Mouse (Mus musculus): ENCODE measurements around the gene Mtch1. TPM values are rescaled to one million over a fixed set of nuclear protein-coding genes. Genes with fewer than 3 reads are reported as not detected.
A peak's percentile ranks its signal among the peaks of the same experiment; 100 is the strongest.
"Not testable (repeated sequence)": the region's sequence is repeated elsewhere in the genome, so short reads cannot be mapped to it uniquely, and the experiment has no call there.

Mtch1 gene
- polyA plus RNA-seq, 1 experiment from 2014 or later = 31.7 TPM

DNA sequence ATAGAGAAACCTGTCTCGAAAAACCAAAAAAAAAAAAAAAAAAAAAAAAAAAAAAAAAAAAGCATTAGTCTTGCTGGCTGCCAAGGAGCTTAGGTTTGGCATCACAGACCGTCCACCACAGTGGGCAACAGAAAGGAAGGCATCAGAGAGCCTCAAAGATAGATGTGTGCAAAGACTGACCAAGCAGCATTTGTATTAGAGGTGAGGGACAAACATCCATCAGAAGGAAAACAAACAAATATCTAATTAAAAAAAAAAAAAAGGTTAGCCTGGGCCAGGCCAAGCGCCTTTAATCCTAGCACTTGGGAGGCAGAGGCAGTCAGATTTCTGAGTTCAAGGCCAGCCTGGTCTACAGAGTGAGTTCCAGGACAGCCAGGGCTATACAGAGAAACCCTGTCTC is 30.4 kb downstream of the Mtch1 start, which contains the start of gene Pi16:
Gene Pi16 (plus strand): TSS at position 301 of the 400 bp plus-strand sequence.
- not testable (repeated sequence) for H3K9me3 ChIP-seq (ENCODE audit: control insufficient read depth, low read length); H3K9ac ChIP-seq (ENCODE audit: low read depth, low read length); ATAC-seq; H3K4me3 ChIP-seq (ENCODE audit: low read length); H3K36me3 ChIP-seq (ENCODE audit: control insufficient read depth, insufficient read depth, low read length); H3K4me1 ChIP-seq (ENCODE audit: control insufficient read depth, insufficient read depth, low read length); H3K4me2 ChIP-seq (ENCODE audit: low read depth, low read length); H3K27ac ChIP-seq (ENCODE audit: low read length)
- WGBS = 80% methylated on average over 3 of the region's 3 CpGs
- peaks cover 12% of the 10 kb centered on the region for H3K27me3 ChIP-seq (replicated peaks; ENCODE audit: control insufficient read depth, insufficient read depth, low read length)

DNA sequence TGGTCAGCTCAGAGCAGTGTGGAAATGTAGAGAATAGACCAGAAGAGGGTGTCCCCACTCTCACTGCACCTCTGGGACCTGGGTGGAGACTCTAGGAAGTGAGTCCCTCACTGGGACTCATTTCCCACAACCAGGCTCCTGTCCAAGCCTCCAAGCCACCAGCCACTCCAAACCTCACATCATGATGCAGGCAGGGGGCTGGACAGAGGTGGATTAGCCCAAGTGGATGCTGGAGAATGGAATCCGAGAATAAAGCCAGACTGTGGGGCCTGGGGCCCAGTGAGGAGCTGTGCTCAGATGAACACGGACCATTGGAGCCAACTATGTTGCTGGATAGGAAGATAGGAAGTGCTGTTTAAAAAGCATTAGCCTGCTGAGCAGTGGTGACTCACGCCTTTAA is 30.8 kb downstream of the Mtch1 start:
- no peak overlapping the region for H3K4me2 ChIP-seq (ENCODE audit: low read depth, low read length)
- H3K36me3 ChIP-seq (ENCODE audit: control insufficient read depth, insufficient read depth, low read length) = no peaks in the 10 kb centered on the region
- no peak for ATAC-seq
- H3K4me3 ChIP-seq (ENCODE audit: low read length) = no peak overlapping the region
- 70% methylated on average over 3 of the region's 3 CpGs for WGBS
- H3K27me3 ChIP-seq (replicated peaks; ENCODE audit: control insufficient read depth, insufficient read depth, low read length) = peaks cover 7% of the 10 kb centered on the region
- no peak overlapping the region for H3K27ac ChIP-seq (ENCODE audit: low read length)
- H3K9me3 ChIP-seq (ENCODE audit: control insufficient read depth, low read length) = no peaks in the 10 kb centered on the region; the same call in 1 of the 2 replicates
- H3K9ac ChIP-seq (ENCODE audit: low read depth, low read length) = no peak overlapping the region
- H3K4me1 ChIP-seq (ENCODE audit: control insufficient read depth, insufficient read depth, low read length) = peaks cover 4% of the 10 kb centered on the region; the same call in 1 of the 2 replicates

DNA sequence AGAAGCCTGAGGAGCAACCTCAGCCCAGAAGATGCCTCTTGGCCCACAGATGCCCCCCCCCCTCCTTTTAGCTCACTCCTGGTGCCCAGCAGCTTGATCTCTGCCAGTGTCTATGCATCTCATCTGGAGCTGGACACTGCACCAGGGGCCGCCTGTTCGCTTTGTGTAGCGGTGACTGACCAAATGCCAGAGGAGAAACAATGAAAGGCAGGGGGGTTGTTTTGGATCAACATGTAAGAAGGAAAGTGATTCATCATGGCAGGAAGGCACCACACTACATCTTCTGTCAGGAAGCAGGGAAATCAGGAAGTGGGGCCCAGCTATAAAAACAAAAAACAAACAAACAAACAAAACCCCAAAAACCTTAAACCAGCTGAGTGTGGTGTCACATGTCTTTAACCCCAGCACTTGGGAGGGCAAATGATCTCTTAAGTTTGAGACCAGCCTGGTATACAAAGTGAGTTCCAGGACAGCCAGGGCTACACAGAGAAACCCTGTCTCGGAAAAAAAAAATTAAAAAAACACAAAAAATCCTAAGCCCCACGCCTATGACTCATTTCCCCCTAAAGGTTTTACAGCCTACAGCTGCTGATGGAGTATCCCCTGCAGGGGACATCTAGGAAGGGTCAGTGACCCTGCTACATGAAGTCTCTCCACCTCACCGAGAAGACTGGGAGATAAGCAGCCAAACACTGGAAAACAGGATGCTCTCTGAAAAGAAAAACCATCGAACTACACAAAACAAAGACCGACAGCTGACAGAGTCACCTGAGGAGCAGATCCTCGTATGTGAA is 31.9 kb downstream of the Mtch1 start:
- 49% methylated on average over 9 of the region's 9 CpGs for WGBS
- Histone ChIP-seq H3K9me3 (ENCODE audit: control insufficient read depth, low read length) (no peaks in the 10 kb centered on the region; the same call in 1 of the 2 replicates), H3K4me1 (ENCODE audit: control insufficient read depth, insufficient read depth, low read length) (peaks cover 4% of the 10 kb centered on the region; the same call in 1 of the 2 replicates), H3K27ac (ENCODE audit: low read length) (no peak overlapping the region), H3K9ac (ENCODE audit: low read depth, low read length) (no peak overlapping the region), H3K36me3 (ENCODE audit: control insufficient read depth, insufficient read depth, low read length) (no peaks in the 10 kb centered on the region), H3K4me2 (ENCODE audit: low read depth, low read length) (no peak overlapping the region), H3K27me3 (replicated peaks; ENCODE audit: control insufficient read depth, insufficient read depth, low read length) (no peaks in the 10 kb centered on the region; the same call in 1 of the 2 replicates), H3K4me3 (ENCODE audit: low read length) (no peak overlapping the region)
- ATAC-seq = no peak

DNA sequence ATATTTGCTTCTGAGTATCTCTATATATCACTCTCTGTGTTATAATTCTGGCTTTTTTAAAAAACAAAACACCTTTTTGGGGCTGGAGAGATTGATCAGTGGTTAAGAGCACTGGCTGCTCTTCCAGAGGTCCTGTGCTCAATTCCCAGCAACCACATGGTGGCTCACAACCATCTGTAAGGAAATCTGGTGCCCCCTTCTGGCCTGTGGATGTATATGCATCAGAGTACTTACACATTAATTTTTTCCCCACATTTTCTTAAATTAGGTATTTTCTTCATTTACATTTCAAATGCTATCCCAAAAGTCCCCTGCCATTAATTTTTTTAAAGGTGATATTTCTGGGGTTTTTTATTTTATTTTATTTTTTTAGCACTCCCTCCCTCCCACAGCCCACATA is 34.4 kb downstream of the Mtch1 start:
- H3K4me2 ChIP-seq (ENCODE audit: low read depth, low read length) = no peak overlapping the region
- H3K36me3 ChIP-seq (ENCODE audit: control insufficient read depth, insufficient read depth, low read length) = no peaks in the 10 kb centered on the region
- no peaks in the 10 kb centered on the region; the same call in 1 of the 2 replicates for H3K4me1 ChIP-seq (ENCODE audit: control insufficient read depth, insufficient read depth, low read length)
- no peak overlapping the region for H3K27ac ChIP-seq (ENCODE audit: low read length)
- H3K9me3 ChIP-seq (ENCODE audit: control insufficient read depth, low read length) = no peaks in the 10 kb centered on the region; the same call in 1 of the 2 replicates
- H3K9ac ChIP-seq (ENCODE audit: low read depth, low read length) = no peak overlapping the region
- no peaks in the 10 kb centered on the region for H3K27me3 ChIP-seq (replicated peaks; ENCODE audit: control insufficient read depth, insufficient read depth, low read length)
- H3K4me3 ChIP-seq (ENCODE audit: low read length) = no peak overlapping the region
- no peak for ATAC-seq

DNA sequence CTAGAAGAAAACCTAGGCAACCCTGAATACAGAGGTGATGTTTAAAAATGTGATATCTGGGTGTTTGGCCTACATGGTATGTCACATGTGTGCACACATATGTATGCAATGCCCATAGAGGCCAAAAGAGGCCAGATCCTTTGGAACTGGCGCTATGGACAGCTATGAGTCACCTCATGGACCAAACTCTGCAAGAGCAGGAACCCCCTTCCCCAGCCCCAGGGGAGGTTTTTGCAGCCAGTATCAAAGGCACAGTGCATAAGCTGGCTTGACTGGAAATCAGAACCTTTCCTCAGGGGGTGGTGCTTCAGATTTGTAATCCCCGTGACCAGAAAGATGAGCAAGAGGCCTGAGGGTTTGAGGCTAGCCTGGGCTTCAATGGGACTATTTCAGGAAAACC is 35.7 kb downstream of the Mtch1 start:
- ATAC-seq = no peak
- H3K36me3 ChIP-seq (ENCODE audit: control insufficient read depth, insufficient read depth, low read length) = no peaks in the 10 kb centered on the region
- no peak overlapping the region for H3K27ac ChIP-seq (ENCODE audit: low read length)
- no peak overlapping the region for H3K9ac ChIP-seq (ENCODE audit: low read depth, low read length)
- H3K27me3 ChIP-seq (replicated peaks; ENCODE audit: control insufficient read depth, insufficient read depth, low read length) = no peaks in the 10 kb centered on the region
- H3K4me3 ChIP-seq (ENCODE audit: low read length) = no peak overlapping the region
- WGBS = 100% methylated on average over 2 of the region's 2 CpGs
- H3K4me1 ChIP-seq (ENCODE audit: control insufficient read depth, insufficient read depth, low read length) = no peaks in the 10 kb centered on the region; the same call in 1 of the 2 replicates
- H3K9me3 ChIP-seq (ENCODE audit: control insufficient read depth, low read length) = no peaks in the 10 kb centered on the region; the same call in 1 of the 2 replicates
- H3K4me2 ChIP-seq (ENCODE audit: low read depth, low read length) = no peak overlapping the region

DNA sequence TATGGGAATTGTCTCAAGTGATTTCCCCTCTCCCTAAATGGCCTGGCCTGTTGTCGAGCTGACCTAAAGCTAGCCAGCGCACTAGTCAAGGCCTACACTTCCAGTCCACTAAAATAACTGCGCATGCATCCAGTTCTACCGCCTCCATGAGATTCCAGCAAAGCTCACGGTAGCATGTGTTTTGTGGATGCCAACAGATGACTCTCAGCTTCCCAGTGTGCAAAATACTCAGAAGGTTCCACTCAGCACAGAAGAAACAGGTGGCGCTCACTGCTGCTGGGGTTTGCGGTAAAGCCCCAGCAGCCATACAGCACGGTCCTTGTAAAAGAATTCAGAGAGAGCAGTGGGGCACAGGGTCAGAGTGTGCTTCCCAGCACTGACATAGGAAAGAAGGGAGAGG is 36.1 kb downstream of the Mtch1 start:
- no peak for ATAC-seq
- WGBS = 86% methylated on average over 8 of the region's 8 CpGs

DNA sequence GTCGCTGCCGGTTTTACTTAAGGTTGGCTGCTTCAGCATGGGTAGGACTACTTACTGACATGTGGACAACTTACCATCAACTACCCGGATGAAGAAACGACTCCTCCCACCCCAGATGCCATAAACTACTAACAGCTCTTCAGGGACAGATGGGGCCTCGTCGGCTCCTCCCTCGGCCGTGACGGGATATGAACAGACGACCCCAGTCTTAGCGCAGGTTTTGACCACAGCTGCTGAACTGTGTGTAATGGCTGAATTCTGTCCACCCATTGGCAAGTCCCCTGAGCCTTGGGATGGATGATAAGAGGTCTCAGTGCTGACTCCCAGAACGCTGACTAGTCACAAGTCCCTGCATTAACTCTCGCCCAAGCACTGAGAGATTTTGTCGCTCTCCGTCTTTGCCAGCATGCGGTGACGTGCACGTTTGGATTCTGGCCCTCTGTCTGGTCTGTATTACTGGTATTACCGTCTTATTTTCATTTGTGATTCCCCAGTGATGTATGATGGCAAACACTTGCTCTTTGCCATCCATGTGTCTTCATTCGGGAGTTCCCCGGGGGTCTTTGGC is 37.6 kb downstream of the Mtch1 start:
- H3K36me3 ChIP-seq (ENCODE audit: control insufficient read depth, insufficient read depth, low read length) = no peaks in the 10 kb centered on the region
- no peak overlapping the region for H3K4me3 ChIP-seq (ENCODE audit: low read length)
- H3K4me1 ChIP-seq (ENCODE audit: control insufficient read depth, insufficient read depth, low read length) = peaks cover 6% of the 10 kb centered on the region
- ATAC-seq = no peak
- H3K9ac ChIP-seq (ENCODE audit: low read depth, low read length) = no peak overlapping the region
- no peaks in the 10 kb centered on the region for H3K27me3 ChIP-seq (replicated peaks; ENCODE audit: control insufficient read depth, insufficient read depth, low read length)
- H3K9me3 ChIP-seq (ENCODE audit: control insufficient read depth, low read length) = no peaks in the 10 kb centered on the region; the same call in 1 of the 2 replicates
- no peak overlapping the region for H3K27ac ChIP-seq (ENCODE audit: low read length)
- WGBS = 80% methylated on average over 21 of the region's 21 CpGs
- no peak overlapping the region for H3K4me2 ChIP-seq (ENCODE audit: low read depth, low read length)

More for the DNA sequence above, 36.1 kb downstream of the Mtch1 start:
- Histone ChIP-seq H3K4me2 (ENCODE audit: low read depth, low read length) (no peak overlapping the region), H3K4me1 (ENCODE audit: control insufficient read depth, insufficient read depth, low read length) (no peaks in the 10 kb centered on the region; the same call in 1 of the 2 replicates), H3K27me3 (replicated peaks; ENCODE audit: control insufficient read depth, insufficient read depth, low read length) (no peaks in the 10 kb centered on the region), H3K27ac (ENCODE audit: low read length) (no peak overlapping the region), H3K4me3 (ENCODE audit: low read length) (no peak overlapping the region), H3K9ac (ENCODE audit: low read depth, low read length) (no peak overlapping the region), H3K36me3 (ENCODE audit: control insufficient read depth, insufficient read depth, low read length) (no peaks in the 10 kb centered on the region), H3K9me3 (ENCODE audit: control insufficient read depth, low read length) (no peaks in the 10 kb centered on the region; the same call in 1 of the 2 replicates)

DNA sequence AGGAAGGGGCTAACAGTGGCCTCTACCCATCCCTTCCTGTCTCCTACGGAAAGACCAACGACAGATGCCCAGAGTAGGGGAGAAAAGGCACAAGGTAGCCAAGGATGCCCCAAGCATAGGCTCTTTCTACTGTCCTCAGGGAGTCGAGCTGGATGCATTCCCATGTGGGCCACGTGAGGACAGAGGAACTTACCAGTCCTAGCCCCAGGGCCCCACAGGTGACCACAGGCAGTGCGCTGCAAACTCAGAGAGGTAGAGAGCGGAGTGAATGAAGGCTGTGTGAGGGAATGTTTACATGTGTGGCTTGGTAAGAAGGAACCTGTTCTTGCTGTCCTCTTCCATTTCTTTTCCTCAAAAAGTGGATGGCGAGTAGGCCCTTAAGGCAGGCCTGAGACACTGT is 41.9 kb downstream of the Mtch1 start:
- Histone ChIP-seq H3K4me3 (ENCODE audit: low read length) (no peak overlapping the region), H3K4me1 (ENCODE audit: control insufficient read depth, insufficient read depth, low read length) (peaks cover 12% of the 10 kb centered on the region), H3K36me3 (ENCODE audit: control insufficient read depth, insufficient read depth, low read length) (no peaks in the 10 kb centered on the region), H3K27ac (ENCODE audit: low read length) (no peak overlapping the region), H3K27me3 (replicated peaks; ENCODE audit: control insufficient read depth, insufficient read depth, low read length) (no peaks in the 10 kb centered on the region), H3K4me2 (ENCODE audit: low read depth, low read length) (no peak overlapping the region), H3K9ac (ENCODE audit: low read depth, low read length) (no peak overlapping the region), H3K9me3 (ENCODE audit: control insufficient read depth, low read length) (no peaks in the 10 kb centered on the region)
- ATAC-seq = 0 out of 2 replicates have a peak, but pooled peaks have one; percentile 31
- WGBS = 58% methylated on average over 7 of the region's 7 CpGs

DNA sequence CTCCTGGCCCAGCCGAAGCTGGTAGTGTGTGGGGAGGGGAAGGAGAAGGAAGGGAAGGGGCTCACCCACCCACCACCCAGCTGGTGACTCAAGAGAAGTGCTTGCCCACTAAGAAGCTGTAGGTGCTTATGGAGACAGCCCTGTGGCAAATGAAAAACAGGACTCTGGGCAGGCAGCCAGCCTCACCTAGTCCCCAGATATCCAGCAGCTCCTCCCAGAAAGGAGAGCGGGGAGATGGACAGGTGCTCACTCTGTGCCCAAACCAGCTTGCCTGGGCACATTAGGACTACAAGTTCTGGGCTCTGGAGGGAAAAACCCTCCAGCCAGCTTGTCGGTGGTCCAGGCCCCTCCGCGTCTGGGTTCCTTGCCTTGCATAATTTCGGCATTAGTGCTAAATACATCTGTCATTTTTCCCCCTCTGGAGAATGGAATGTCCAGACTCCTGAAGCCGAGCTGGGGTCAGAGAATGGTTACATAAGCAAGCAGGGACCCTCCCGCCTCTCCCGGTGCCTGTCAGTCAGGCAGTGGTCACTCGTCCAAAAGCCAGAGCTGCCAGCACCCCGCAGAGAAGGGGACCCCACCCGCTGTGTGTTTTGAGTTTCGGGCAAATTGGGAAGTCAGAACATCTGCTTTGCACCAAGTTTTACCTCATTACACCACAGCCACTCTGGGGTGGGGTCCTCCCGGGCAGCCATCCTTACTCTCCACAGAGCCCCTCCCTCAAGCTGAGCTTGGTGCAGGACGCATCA is 42.5 kb downstream of the Mtch1 start:
- no peak for ATAC-seq
- no peak overlapping the region for H3K4me2 ChIP-seq (ENCODE audit: low read depth, low read length)
- peaks cover 12% of the 10 kb centered on the region for H3K4me1 ChIP-seq (ENCODE audit: control insufficient read depth, insufficient read depth, low read length)
- no peaks in the 10 kb centered on the region for H3K27me3 ChIP-seq (replicated peaks; ENCODE audit: control insufficient read depth, insufficient read depth, low read length)
- 0 out of 2 replicates have a peak, but pooled peaks cover under 1% of the 10 kb centered on the region for H3K36me3 ChIP-seq (ENCODE audit: control insufficient read depth, insufficient read depth, low read length)
- no peak overlapping the region for H3K27ac ChIP-seq (ENCODE audit: low read length)
- no peak overlapping the region for H3K9ac ChIP-seq (ENCODE audit: low read depth, low read length)
- H3K4me3 ChIP-seq (ENCODE audit: low read length) = no peak overlapping the region
- 27% methylated on average over 15 of the region's 15 CpGs for WGBS
- no peaks in the 10 kb centered on the region for H3K9me3 ChIP-seq (ENCODE audit: control insufficient read depth, low read length)
